Mouse (Mus musculus): ENCODE results near the gene Cdkn2c. TPM values are rescaled to one million over a fixed set of nuclear protein-coding genes. Genes with fewer than 3 reads are reported as not detected.
"Not testable (repeated sequence)": the region's sequence is repeated elsewhere in the genome, so short reads cannot be mapped to it uniquely, and the experiment has no call there.

The Cdkn2c gene
- total RNA-seq (2014; rRNA removed) = 10.8 and 13.4 TPM in 2 replicates
- 5.6 and 6.4 TPM in 2 replicates for polyA plus RNA-seq (2015; fragmentation: Nextera tagmentation; extraction: Ambion mirVana)

- H3K4me3 ChIP-seq (ENCODE audit: low read depth, low read length) = peak within 1 kb of the TSS; percentile 62
- DNase-seq (peak; percentile 78), ATAC-seq (peak; percentile 90)
- TF ChIP-seq CTCF (IDR thresholded peaks at IDR 0.05; ENCODE audit: low read depth) = no peak
- H3K27ac ChIP-seq (ENCODE audit: low read depth, low read length) = peak within 1 kb of the TSS; percentile 89
- no peaks in the 10 kb centered on the region; the same call in 1 of the 2 replicates for H3K27me3 ChIP-seq (ENCODE audit: insufficient read depth, low read length)
- peak within 1 kb of the TSS; percentile 97 for H3K4me2 ChIP-seq (ENCODE audit: low read depth)
- no peaks in the 10 kb centered on the region for H3K36me3 ChIP-seq (ENCODE audit: insufficient read depth)
- H3K9me3 ChIP-seq (ENCODE audit: low read length) = no peaks in the 10 kb centered on the region
- WGBS = 4% methylated on average over 64 of the region's 64 CpGs
- H3K9ac ChIP-seq = peak within 1 kb of the TSS; percentile 74
- H3K4me1 ChIP-seq (ENCODE audit: insufficient read depth) = peaks cover 7% of the 10 kb centered on the region; the same call in 1 of the 2 replicates
Measured at GRCm38 (mm10) chr4:109666461-109667269, at the start of gene Cdkn2c. Gene Cdkn2c (minus strand): TSS chr4:109667189.

- Histone ChIP-seq H3K27me3 (ENCODE audit: insufficient read depth, low read length) (no peaks in the 10 kb centered on the region), H3K4me3 (ENCODE audit: low read depth, low read length) (no peak overlapping the region), H3K4me2 (ENCODE audit: low read depth) (no peak overlapping the region), H3K36me3 (ENCODE audit: insufficient read depth) (no peaks in the 10 kb centered on the region), H3K9me3 (ENCODE audit: low read length) (no peaks in the 10 kb centered on the region), H3K4me1 (ENCODE audit: insufficient read depth) (no peaks in the 10 kb centered on the region), H3K9ac (no peak overlapping the region), H3K27ac (ENCODE audit: low read depth, low read length) (no peak overlapping the region)
- WGBS = 91% methylated on average over 2 of the region's 2 CpGs
- TF ChIP-seq CTCF (IDR thresholded peaks at IDR 0.05; ENCODE audit: low read depth) = no peak
- ATAC-seq (no peak), DNase-seq (no peak)
Measured at GRCm38 (mm10) chr4:109705349-109705748, 38.4 kb upstream of the Cdkn2c start.

GRCm38 (mm10) chr4:109703568-109703967, 36.6 kb upstream of the Cdkn2c start:
- DNase-seq = peak; percentile 57
- ATAC-seq = no peak
- no peaks in the 10 kb centered on the region for H3K36me3 ChIP-seq (ENCODE audit: insufficient read depth)
- H3K4me1 ChIP-seq (ENCODE audit: insufficient read depth) = no peaks in the 10 kb centered on the region
- H3K9ac ChIP-seq = no peak overlapping the region
- TF ChIP-seq CTCF (IDR thresholded peaks at IDR 0.05; ENCODE audit: low read depth) = peak; percentile 72
- H3K4me3 ChIP-seq (ENCODE audit: low read depth, low read length) = no peak overlapping the region
- no peaks in the 10 kb centered on the region for H3K27me3 ChIP-seq (ENCODE audit: insufficient read depth, low read length)
- H3K9me3 ChIP-seq (ENCODE audit: low read length) = no peaks in the 10 kb centered on the region
- no peak overlapping the region for H3K27ac ChIP-seq (ENCODE audit: low read depth, low read length)
- H3K4me2 ChIP-seq (ENCODE audit: low read depth) = no peak overlapping the region

GRCm38 (mm10) chr4:109700727-109701126, 33.7 kb upstream of the Cdkn2c start:
- not testable (repeated sequence) for H3K4me2 ChIP-seq (ENCODE audit: low read depth); DNase-seq; H3K4me1 ChIP-seq (ENCODE audit: insufficient read depth); H3K9me3 ChIP-seq (ENCODE audit: low read length); H3K9ac ChIP-seq; H3K27ac ChIP-seq (ENCODE audit: low read depth, low read length); H3K36me3 ChIP-seq (ENCODE audit: insufficient read depth); ATAC-seq; H3K27me3 ChIP-seq (ENCODE audit: insufficient read depth, low read length); H3K4me3 ChIP-seq (ENCODE audit: low read depth, low read length)
- WGBS = 80% methylated on average over 3 of the region's 3 CpGs

- ATAC-seq (no peak), DNase-seq (no peak)
- H3K4me1 ChIP-seq (ENCODE audit: insufficient read depth) = no peaks in the 10 kb centered on the region
- 0 out of 2 replicates have a peak, but pooled peaks cover 7% of the 10 kb centered on the region for H3K9me3 ChIP-seq (ENCODE audit: low read length)
- no peak overlapping the region for H3K9ac ChIP-seq
- no peaks in the 10 kb centered on the region for H3K27me3 ChIP-seq (ENCODE audit: insufficient read depth, low read length)
- TF ChIP-seq CTCF (IDR thresholded peaks at IDR 0.05; ENCODE audit: low read depth) = no peak
- no peak overlapping the region for H3K4me2 ChIP-seq (ENCODE audit: low read depth)
- no peaks in the 10 kb centered on the region; the same call in 1 of the 2 replicates for H3K36me3 ChIP-seq (ENCODE audit: insufficient read depth)
- no peak overlapping the region for H3K4me3 ChIP-seq (ENCODE audit: low read depth, low read length)
- no peak overlapping the region for H3K27ac ChIP-seq (ENCODE audit: low read depth, low read length)
Measured at GRCm38 (mm10) chr4:109692674-109693073, 25.7 kb upstream of the Cdkn2c start.

GRCm38 (mm10) chr4:109683561-109683960, 16.6 kb upstream of the Cdkn2c start:
- Histone ChIP-seq H3K4me1 (ENCODE audit: insufficient read depth) (peaks cover 4% of the 10 kb centered on the region; the same call in 1 of the 2 replicates), H3K36me3 (ENCODE audit: insufficient read depth) (0 out of 2 replicates have a peak, but pooled peaks cover 4% of the 10 kb centered on the region), H3K4me2 (ENCODE audit: low read depth) (no peak overlapping the region), H3K4me3 (ENCODE audit: low read depth, low read length) (no peak overlapping the region), H3K9ac (no peak overlapping the region), H3K27ac (ENCODE audit: low read depth, low read length) (no peak overlapping the region), H3K27me3 (ENCODE audit: insufficient read depth, low read length) (no peaks in the 10 kb centered on the region), H3K9me3 (ENCODE audit: low read length) (no peaks in the 10 kb centered on the region)
- 72% methylated on average over 2 of the region's 2 CpGs for WGBS
- ATAC-seq = no peak
- TF ChIP-seq CTCF (IDR thresholded peaks at IDR 0.05; ENCODE audit: low read depth) = no peak
- DNase-seq = no peak

GRCm38 (mm10) chr4:109677221-109677620, 10.2 kb upstream of the Cdkn2c start:
- Histone ChIP-seq H3K27ac (ENCODE audit: low read depth, low read length) (peak overlapping the region; percentile 96), H3K27me3 (ENCODE audit: insufficient read depth, low read length) (no peaks in the 10 kb centered on the region), H3K4me1 (ENCODE audit: insufficient read depth) (peaks cover 12% of the 10 kb centered on the region), H3K4me3 (ENCODE audit: low read depth, low read length) (peak overlapping the region; percentile 92), H3K4me2 (ENCODE audit: low read depth) (peak overlapping the region; percentile 56), H3K36me3 (ENCODE audit: insufficient read depth) (no peaks in the 10 kb centered on the region), H3K9me3 (ENCODE audit: low read length) (no peaks in the 10 kb centered on the region), H3K9ac (peak overlapping the region; percentile 84)
- 0 out of 2 replicates have a peak, but pooled peaks have one; percentile 4 for ATAC-seq
- 1% methylated on average over 3 of the region's 3 CpGs for WGBS
- no peak for TF ChIP-seq CTCF (IDR thresholded peaks at IDR 0.05; ENCODE audit: low read depth)
- DNase-seq = peak; percentile 32

All from forebrain, postnatal 0 days (tissue).